Mouse (Mus musculus) intestine, embryonic 16.5 days (tissue): Measurements from ENCODE around the gene Nfia. TPM values are rescaled to one million over a fixed set of nuclear protein-coding genes. Genes with fewer than 3 reads are reported as not detected.

Source experiments
- ATAC-seq: fragments of 200-750 bp; cut with Nextera tagmentation; 2 replicates; pipeline ENCODE4 v1.8.0; 2017; ENCODE audit warnings: moderate TSS enrichment, moderate library complexity
- H3K27ac ChIP-seq: fragments of 300-500 bp; sonication (generic); 2 replicates; pipeline ENCODE4 v1.5.1; 2014; ENCODE audit warnings: mild to moderate bottlenecking, low read length
- H3K27me3 ChIP-seq: fragments of 300-500 bp; sonication (generic); replicated peaks from 2 replicates; pipeline ENCODE4 v1.6.1; 2014; ENCODE audit warnings: low read length, control low read depth, mixed read lengths; ENCODE audit not compliant: control insufficient read depth, insufficient read depth
- H3K36me3 ChIP-seq: fragments of 300-500 bp; sonication (generic); 2 replicates; pipeline ENCODE4 v1.6.1; 2014; ENCODE audit warnings: low read length, control low read depth; ENCODE audit not compliant: control insufficient read depth, insufficient read depth
- H3K4me1 ChIP-seq: fragments of 300-500 bp; sonication (generic); 2 replicates; pipeline ENCODE4 v1.6.1; 2014; ENCODE audit warnings: low read length, control low read depth, mixed read lengths; ENCODE audit not compliant: control insufficient read depth, insufficient read depth
- H3K4me2 ChIP-seq: fragments of 300-500 bp; sonication (generic); 2 replicates; pipeline ENCODE4 v1.6.1; 2014; ENCODE audit warnings: low read depth, low read length, control low read depth
- H3K4me3 ChIP-seq: fragments of 300-500 bp; sonication (generic); 2 replicates; pipeline ENCODE4 v1.5.1; 2014; ENCODE audit warnings: mild to moderate bottlenecking, low read length
- H3K9ac ChIP-seq: fragments of 300-500 bp; sonication (generic); 2 replicates; pipeline ENCODE4 v1.6.1; 2014; ENCODE audit warnings: low read depth, low read length
- H3K9me3 ChIP-seq: fragments of 300-500 bp; sonication (generic); 2 replicates; pipeline ENCODE4 v1.6.1; 2016; ENCODE audit warnings: low read length, control low read depth; ENCODE audit not compliant: control insufficient read depth
- WGBS: fragments of 180-500 bp; shearing (Covaris S2); extraction: QIAGEN DNeasy Blood & Tissue Kit; methylation state at CpG from one replicate; pipeline ENCODE4 v1.1.7; 2014; 5-methylcytosine and 5-hydroxymethylcytosine counted together
- polyA plus RNA-seq: library from polyadenylated mRNA; unstranded; fragments of >200 nt; fragmentation: Nextera tagmentation; extraction: Ambion mirVana; gene quantifications from 2 replicates; pipeline ENCODE4 v1.2.1, GENCODE M21; 2015

The Nfia gene
- polyA plus RNA-seq, 1 experiment from 2014 or later, result 24.0 TPM

DNA sequence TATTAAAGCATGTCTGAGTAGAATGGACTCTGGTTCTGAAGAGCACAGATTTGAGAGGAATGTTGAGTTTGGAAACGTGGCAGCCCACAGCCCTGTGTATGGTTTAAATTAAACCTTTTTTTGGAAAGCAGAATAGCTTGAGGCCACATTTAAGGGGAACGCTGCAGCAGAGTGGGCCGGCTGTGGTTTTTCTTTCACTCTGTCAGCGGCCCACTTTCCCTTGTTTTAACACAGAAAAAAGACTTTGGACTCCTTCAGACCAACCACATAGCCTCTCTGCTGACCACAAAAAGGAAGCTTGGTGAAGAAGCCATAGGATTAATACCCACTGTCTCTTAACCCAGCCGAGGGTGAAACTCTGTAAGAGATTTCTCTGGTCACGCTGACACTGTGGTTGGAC lies 72.4 kb downstream of the Nfia start:
- no peaks in the 10 kb centered on the region for H3K36me3 ChIP-seq
- H3K27ac ChIP-seq, result peak overlapping the region; percentile 82
- peak overlapping the region; percentile 30; the same call in 1 of the 2 replicates for H3K4me2 ChIP-seq
- WGBS, result 38% methylated on average over 6 of the region's 6 CpGs
- peaks cover 10% of the 10 kb centered on the region for H3K4me1 ChIP-seq
- ATAC-seq, result peak; percentile 64; the same call in 1 of the 2 replicates
- H3K9ac ChIP-seq, result no peak overlapping the region
- no peaks in the 10 kb centered on the region for H3K27me3 ChIP-seq
- no peaks in the 10 kb centered on the region for H3K9me3 ChIP-seq
- peak overlapping the region; percentile 12; the same call in 1 of the 2 replicates for H3K4me3 ChIP-seq

DNA sequence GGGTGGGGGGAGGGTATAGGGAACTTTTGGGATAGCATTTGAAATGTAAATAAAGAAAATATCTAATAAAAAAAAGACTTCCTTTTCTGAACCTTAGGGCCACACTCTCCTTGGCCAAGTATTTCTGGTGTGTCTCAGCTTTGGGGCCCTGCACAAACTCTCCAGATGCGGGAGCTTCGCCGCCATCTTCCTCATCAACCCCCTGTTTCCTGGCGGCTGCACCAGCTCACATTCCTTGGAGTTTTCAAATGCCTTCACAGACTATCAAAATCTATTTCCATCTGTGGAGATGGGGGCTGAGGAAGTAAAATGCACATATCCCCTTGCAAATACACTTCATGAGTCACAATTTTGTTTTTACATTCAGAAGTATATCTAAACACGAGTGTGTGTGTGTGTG lies 75.1 kb downstream of the Nfia start:
- no peak overlapping the region for H3K4me2 ChIP-seq
- no peaks in the 10 kb centered on the region for H3K36me3 ChIP-seq
- H3K9me3 ChIP-seq, result no peaks in the 10 kb centered on the region
- no peak overlapping the region for H3K27ac ChIP-seq
- 54% methylated on average over 5 of the region's 5 CpGs for whole genome bisulfite sequencing
- peaks cover 5% of the 10 kb centered on the region; the same call in 1 of the 2 replicates for H3K4me1 ChIP-seq
- H3K9ac ChIP-seq, result no peak overlapping the region
- H3K4me3 ChIP-seq, result no peak overlapping the region
- no peak for ATAC-seq
- no peaks in the 10 kb centered on the region for H3K27me3 ChIP-seq

DNA sequence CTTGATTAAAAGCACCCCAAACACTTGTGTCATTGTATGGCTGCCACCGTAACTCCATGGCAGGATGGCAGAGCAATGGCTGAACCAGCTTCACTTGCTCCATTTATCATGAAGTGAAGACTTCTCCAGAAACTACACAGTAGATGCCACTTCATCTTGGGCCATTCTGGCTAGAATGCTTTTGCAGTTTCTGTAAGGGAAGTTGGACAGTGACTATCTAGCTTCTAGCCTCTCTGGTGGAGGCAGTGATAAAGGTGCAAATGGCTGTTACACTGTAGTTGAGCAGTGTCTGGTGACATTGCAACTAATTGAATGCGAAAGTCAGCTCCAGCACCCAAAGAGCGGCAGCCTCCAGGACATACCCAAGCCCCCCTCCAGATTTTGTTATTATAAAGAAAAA lies 78.5 kb downstream of the Nfia start:
- WGBS, result 82% methylated on average over 3 of the region's 3 CpGs
- H3K4me3 ChIP-seq, result no peak overlapping the region
- ATAC-seq, result no peak

DNA sequence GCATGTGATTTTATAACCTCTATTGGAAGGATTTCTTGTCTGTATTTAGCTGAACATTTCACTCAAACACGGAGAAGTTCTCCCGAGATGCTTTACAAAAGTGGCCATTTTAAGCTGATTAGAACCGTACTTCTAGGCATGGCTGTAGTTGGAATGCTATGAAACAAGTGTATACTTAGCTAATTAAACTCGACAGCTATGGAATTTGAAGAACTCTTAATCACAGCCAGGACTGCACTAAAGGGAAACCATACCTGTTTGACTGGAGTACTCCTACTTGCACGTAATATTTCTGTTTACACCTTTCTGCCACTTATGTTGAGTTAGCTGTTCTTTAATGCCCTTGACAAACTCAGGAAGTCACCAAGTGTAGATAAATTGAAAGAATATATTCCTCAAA lies 79.2 kb downstream of the Nfia start:
- H3K27me3 ChIP-seq, result no peaks in the 10 kb centered on the region
- 57% methylated on average over 5 of the region's 5 CpGs for WGBS
- peaks cover 2% of the 10 kb centered on the region; the same call in 1 of the 2 replicates for H3K4me1 ChIP-seq
- no peaks in the 10 kb centered on the region for H3K36me3 ChIP-seq
- H3K27ac ChIP-seq, result no peak overlapping the region
- no peak overlapping the region for H3K9ac ChIP-seq
- H3K4me2 ChIP-seq, result no peak overlapping the region
- no peaks in the 10 kb centered on the region for H3K9me3 ChIP-seq
- no peak for ATAC-seq
- H3K4me3 ChIP-seq, result no peak overlapping the region

More for the DNA sequence above, 78.5 kb downstream of the Nfia start:
- Histone ChIP-seq H3K9ac (no peak overlapping the region), H3K4me1 (peaks cover 2% of the 10 kb centered on the region; the same call in 1 of the 2 replicates), H3K27ac (peak overlapping the region; percentile 48; the same call in 1 of the 2 replicates), H3K36me3 (no peaks in the 10 kb centered on the region), H3K27me3 (no peaks in the 10 kb centered on the region), H3K9me3 (no peaks in the 10 kb centered on the region), H3K4me2 (no peak overlapping the region)

DNA sequence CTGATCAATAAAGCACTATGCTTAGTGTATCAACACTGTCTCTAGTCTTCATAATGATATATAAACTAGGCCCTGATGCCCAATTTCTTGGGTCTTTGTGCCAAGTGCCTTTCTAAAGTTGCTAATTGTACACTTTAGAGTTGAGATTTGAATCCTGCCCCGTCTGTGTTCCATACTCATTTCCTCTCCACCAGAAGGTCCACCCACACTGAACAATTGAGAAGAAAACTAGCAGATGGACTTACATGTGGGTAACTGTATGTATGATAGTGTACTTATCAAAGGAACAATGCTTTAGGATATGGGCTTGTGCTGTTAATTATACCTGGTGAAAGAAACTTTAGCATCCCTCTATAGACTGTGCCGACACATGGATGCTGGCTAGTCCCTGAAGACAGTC lies 80.1 kb downstream of the Nfia start:
- Histone ChIP-seq H3K9me3 (no peaks in the 10 kb centered on the region), H3K27ac (no peak overlapping the region), H3K9ac (no peak overlapping the region), H3K4me1 (no peaks in the 10 kb centered on the region), H3K36me3 (no peaks in the 10 kb centered on the region), H3K4me2 (no peak overlapping the region), H3K27me3 (no peaks in the 10 kb centered on the region), H3K4me3 (no peak overlapping the region)
- no peak for ATAC-seq
- 90% methylated on average over 2 of the region's 2 CpGs for WGBS

DNA sequence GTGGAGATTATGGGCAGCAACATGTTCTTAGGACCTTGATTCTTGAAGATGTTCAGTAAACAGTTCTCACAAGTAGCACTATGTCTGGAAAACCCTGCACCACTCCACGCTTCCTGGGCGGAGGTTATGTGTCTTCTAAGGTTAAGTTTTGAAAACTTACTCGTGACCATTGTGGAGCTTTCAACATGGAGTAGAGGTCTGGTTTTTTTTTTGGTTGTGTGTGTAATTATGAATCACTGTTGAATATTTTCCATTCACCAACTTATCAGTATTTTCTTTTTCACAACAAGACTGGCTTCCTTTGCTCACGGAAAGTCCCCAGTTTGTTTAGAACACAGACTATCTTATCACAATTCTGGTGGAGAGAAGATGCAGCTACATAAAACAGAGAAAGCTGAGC lies 82.2 kb downstream of the Nfia start:
- Histone ChIP-seq H3K27ac (no peak overlapping the region), H3K4me2 (no peak overlapping the region), H3K36me3 (no peaks in the 10 kb centered on the region), H3K4me1 (no peaks in the 10 kb centered on the region), H3K9me3 (no peaks in the 10 kb centered on the region), H3K9ac (no peak overlapping the region), H3K4me3 (no peak overlapping the region), H3K27me3 (no peaks in the 10 kb centered on the region)
- ATAC-seq, result no peak
- 70% methylated on average over 4 of the region's 4 CpGs for WGBS

DNA sequence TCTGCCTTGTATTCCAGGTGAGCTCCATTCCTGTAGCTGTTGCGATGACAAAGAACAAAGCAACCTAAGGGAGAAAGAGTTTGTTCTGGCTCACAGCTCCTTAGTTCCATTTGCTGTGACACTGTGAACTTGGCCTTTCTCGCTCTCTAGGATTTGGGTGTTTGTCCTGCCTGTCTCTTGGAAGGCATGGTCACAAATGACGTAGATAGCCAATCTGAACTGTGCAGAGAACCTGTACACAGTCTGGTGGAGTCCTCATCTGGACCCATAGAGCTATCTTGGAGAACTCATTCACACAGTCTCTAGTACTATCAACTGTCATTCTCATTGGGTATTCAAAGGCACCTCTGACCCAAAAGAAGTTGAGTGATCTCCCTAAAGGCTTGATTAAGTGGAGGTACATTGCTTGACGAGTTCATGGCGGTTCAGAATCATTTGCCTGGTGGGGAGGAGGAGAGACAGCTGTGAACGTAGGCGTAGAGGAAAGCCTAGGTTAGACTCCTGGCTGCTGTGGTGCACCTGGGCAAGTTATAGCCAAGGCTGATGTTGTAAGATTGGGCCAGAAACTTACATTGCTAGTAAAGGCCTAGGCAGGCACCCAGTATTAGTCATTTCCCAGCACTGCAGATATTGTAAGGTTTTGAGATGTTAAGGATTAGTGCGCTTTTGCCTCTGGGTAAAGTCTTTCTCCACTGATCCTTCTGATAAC lies 83.3 kb downstream of the Nfia start:
- Histone ChIP-seq H3K9ac (no peak overlapping the region), H3K27ac (no peak overlapping the region), H3K9me3 (no peaks in the 10 kb centered on the region), H3K4me2 (no peak overlapping the region), H3K27me3 (no peaks in the 10 kb centered on the region), H3K4me3 (no peak overlapping the region), H3K4me1 (no peaks in the 10 kb centered on the region), H3K36me3 (no peaks in the 10 kb centered on the region)
- WGBS, result 95% methylated on average over 8 of the region's 8 CpGs
- no peak for ATAC-seq

DNA sequence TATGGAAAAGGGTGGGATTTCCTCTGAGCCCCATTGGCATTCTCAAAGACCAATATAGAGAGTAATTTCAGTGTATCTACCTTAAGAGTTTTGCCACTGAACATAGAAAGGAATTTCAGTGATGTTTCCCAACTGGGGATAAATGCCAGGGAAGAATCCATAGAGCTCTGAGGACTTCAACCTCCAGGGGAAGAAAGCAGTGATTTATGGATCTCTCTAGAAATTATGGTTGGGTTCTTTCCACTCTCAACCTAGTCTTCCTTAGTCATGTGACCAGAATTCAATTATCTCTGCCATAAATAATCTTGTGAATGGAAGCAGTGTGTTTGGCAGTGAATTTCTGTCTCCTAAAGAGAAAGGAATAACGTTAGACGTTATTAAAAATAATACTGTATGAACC lies 85.0 kb downstream of the Nfia start:
- H3K36me3 ChIP-seq, result no peaks in the 10 kb centered on the region
- no peak for ATAC-seq
- no peaks in the 10 kb centered on the region for H3K9me3 ChIP-seq
- H3K27me3 ChIP-seq, result no peaks in the 10 kb centered on the region
- H3K27ac ChIP-seq, result no peak overlapping the region
- no peaks in the 10 kb centered on the region for H3K4me1 ChIP-seq
- no peak overlapping the region for H3K9ac ChIP-seq
- H3K4me2 ChIP-seq, result no peak overlapping the region
- 69% methylated on average over 2 of the region's 2 CpGs for WGBS
- H3K4me3 ChIP-seq, result no peak overlapping the region

DNA sequence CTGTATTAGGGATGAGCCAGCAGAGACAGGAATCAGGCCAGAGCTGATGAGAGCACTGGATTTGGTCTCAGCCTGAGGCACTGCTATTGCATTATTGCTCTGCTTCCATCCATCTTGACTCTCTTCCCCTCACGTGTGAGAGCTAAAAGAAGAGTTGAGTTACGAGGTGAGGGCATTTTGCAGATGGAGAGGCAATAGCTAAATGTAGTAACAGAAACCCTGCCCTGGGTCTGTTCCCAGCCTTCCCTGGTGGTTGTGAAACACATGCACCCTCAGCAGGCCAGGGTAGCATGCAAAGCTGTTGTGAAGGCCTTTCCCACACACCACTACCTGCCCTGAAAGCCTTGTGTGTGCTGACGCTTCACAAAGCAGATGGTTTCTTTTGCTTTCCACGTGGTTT lies 86.9 kb downstream of the Nfia start:
- Histone ChIP-seq H3K27me3 (no peaks in the 10 kb centered on the region), H3K27ac (no peak overlapping the region), H3K4me1 (no peaks in the 10 kb centered on the region), H3K9ac (no peak overlapping the region), H3K4me2 (no peak overlapping the region), H3K9me3 (no peaks in the 10 kb centered on the region), H3K4me3 (no peak overlapping the region), H3K36me3 (no peaks in the 10 kb centered on the region)
- 72% methylated on average over 4 of the region's 4 CpGs for WGBS
- no peak for ATAC-seq

DNA sequence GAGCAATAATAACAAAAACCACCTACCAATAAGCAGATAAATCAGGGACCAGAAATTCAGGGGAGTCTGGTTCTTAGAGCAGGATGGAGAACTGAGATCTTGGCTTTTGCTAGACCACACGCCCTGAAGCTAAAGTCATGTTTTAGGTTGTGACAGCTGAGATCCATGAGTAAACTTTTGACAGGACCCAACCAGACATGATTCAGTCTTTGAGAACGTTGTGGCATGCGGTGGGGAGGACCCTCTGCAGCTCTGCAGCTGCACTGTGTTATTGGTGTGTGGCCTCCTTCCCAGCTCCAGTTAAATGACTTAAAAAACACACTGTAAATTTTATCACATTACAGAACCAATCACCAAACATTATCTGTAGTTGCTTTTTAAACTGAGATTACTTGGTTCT lies 87.8 kb downstream of the Nfia start:
- H3K27ac ChIP-seq, result no peak overlapping the region
- peak; percentile 33; the same call in 1 of the 2 replicates for ATAC-seq
- 32% methylated on average over 3 of the region's 3 CpGs for WGBS

More for the DNA sequence above, 87.8 kb downstream of the Nfia start:
- Histone ChIP-seq H3K9ac (no peak overlapping the region), H3K4me3 (no peak overlapping the region), H3K4me2 (no peak overlapping the region), H3K4me1 (no peaks in the 10 kb centered on the region), H3K27me3 (no peaks in the 10 kb centered on the region), H3K9me3 (no peaks in the 10 kb centered on the region), H3K36me3 (no peaks in the 10 kb centered on the region)
